Mouse (Mus musculus): ENCODE results near the gene Cadm1.

Gene Cadm1

GRCm38 (mm10) chr9:47882372-47882771, 352.4 kb downstream of the Cadm1 start:
- DNase-seq, result no peak

DNA sequence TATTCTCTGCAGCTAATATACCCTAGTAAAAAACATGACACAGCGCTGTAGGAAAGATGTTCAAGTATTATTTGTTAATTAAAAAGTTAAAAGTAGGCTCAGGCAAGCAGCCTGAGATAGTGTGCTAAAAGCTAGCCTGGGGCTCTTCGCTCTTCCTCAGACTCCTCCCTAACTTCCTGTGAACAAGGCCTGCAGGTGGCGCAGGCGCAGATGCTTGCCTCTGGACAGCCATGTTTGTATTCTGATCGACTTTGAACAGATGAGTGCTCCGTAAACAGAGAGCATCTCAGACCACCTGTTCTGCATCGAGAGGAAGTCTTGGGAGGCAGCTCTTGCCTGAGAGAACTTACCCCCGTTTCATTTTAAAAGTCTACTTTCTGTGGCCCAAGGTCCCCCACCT, 361.7 kb downstream of the Cadm1 start:
- no peak for DNase-seq

GRCm38 (mm10) chr9:47892995-47893394, 363.0 kb downstream of the Cadm1 start:
- no peak for DNase-seq

DNA sequence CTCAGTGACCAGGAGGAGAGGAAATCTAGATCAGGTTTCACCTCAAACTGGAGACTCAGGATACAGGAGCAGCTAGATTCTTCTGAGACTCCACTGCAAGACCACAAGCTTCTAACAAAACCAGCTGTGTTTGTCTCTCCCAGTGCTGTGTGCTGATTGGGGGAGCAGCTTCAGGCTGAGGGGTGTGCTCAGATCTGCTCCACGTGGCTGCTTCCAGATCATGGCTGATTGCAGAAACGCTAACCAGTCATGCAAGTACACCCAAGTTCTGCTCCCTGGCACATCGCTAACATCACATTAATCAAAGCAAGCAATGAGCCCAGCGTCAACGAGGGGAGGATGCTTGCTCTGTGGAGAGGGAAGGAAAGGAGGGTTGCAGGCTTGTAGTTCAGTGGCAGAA, 364.1 kb downstream of the Cadm1 start:
- peak; percentile 14 for DNase-seq

GRCm38 (mm10) chr9:47894661-47895060, 364.7 kb downstream of the Cadm1 start:
- no peak for DNase-seq

GRCm38 (mm10) chr9:47895121-47895520, 365.1 kb downstream of the Cadm1 start:
- no peak for DNase-seq

DNA sequence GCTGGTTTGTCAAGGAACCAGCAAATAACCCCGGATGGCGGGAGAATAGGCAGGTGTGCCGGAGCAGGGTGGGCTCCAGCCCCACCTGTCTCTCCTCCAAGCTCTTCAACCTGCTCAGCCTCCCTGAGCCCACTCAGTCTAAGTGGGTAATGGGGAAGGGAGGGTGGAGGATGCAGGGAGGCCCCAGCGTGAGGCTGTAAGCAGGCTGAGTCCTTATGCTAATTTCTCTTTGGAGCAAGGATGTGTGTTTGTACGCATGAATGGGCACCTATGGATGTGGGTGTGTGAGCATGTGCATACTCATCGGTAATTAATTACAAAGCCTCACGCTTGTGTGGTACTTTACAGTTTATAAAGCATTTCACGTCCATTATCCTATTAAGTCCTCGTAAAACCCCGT, 370.8 kb downstream of the Cadm1 start:
- DNase-seq, result no peak

GRCm38 (mm10) chr9:47903661-47904060, 373.7 kb downstream of the Cadm1 start:
- no peak for DNase-seq

GRCm38 (mm10) chr9:47904339-47904922, 374.5 kb downstream of the Cadm1 start:
- no peak for DNase-seq

DNA sequence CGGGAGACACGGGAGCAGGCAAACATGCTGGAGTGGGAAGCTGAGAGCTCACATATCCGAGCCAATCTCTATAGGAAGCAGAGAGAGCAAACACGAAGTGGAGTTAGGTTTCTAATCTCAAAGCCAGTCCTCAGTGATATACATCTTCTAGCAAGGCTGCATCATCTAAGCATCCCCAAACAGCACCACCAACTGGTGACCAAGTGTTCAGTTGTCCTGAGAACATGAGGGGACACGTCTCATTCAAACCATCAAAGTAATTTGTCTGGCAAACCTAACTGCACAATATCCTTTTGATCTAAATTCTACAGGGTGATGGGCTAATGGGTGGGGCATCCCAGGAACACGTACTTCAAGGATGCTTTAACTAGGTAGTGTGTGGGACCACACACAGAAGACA, 376.5 kb downstream of the Cadm1 start:
- no peak for DNase-seq
